In the genomic region with DNA sequence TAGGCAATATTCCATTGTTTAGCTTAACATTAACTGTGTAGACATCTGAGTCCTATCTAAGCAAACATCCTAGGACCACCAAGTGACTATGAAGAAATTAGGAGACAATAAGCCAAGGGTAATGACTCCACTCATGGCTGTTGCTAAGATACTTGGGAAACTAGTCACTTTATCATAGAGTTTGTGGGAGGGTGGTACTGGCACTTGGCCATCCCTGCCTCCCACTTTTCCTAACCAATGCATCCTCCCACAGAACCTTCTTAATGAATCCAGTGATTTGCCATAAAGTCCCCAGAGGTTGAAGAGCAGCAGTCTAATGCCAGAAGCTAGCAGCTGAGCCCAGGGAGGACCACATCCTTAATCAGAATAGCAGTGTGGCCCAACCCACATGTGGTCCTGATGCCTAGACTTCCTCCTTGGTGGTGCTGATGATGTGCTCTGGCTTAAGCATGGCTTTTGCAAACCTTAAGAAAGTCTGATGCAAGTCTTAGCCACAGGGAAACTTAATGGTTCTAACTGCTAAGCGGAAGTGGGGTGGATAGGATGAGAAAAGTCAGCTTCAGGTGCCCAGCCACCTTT, we compare ENCODE assay signal across 19 mouse cellular contexts. TPM values are rescaled to one million over a fixed set of nuclear protein-coding genes. Genes with fewer than 3 reads are reported as not detected.
DNase-seq lines count a peak whose midpoint lies in the region; ATAC-seq lines count a peak whose summit lies in the region.
"Had no signal": no experiment of that assay in that cellular context is flagged by ENCODE, and none has a peak within 500 bp of the region (broad histone marks: within the 10 kb centered on the region; RNA-seq: fewer than 3 reads in every experiment).

No protein-coding gene starts in this region.

- peak; percentile 22 to 59 for DNase-seq in layer of hippocampus, adult 18-20 months (ENCODE audit: low spot score in 2 of 2)
- no peak for DNase-seq in layer of hippocampus, postnatal 14 days (ENCODE audit: low spot score in 2 of 2)
- peak; percentile 27 for DNase-seq in telencephalon, adult 2 months (ENCODE audit: low read depth, low spot score)
- DNase-seq in right cerebral cortex, postnatal 36 days (ENCODE audit: low spot score in 2 of 2) = no peak
- no peak for DNase-seq in spleen, postnatal 14 days (ENCODE audit: low spot score in 2 of 2)
- DNase-seq: cerebellum, adult 11 months; cerebellum, adult 8-10 months; cerebellum, postnatal 14 days; heart, postnatal 4 days had no signal

- peak; percentile 29 for ATAC-seq in common myeloid progenitor, adult 5-6 weeks (replicated peaks; ENCODE audit: low read depth, poor library complexity, severe bottlenecking)
- peak; percentile 74 for ATAC-seq in megakaryocyte, adult 5-6 weeks (ENCODE audit: poor library complexity, severe bottlenecking)
- ATAC-seq: forebrain, embryonic 16.5 days; hindbrain, postnatal 0 days had no signal

RNA-seq across cellular contexts. Expression of a gene that starts 7.0 kb away (rescaled TPM):
- total RNA-seq in layer of hippocampus, adult 18-20 months (2021) = not detected
- not detected for total RNA-seq in layer of hippocampus, postnatal 14 days (2021)
- 0.91 TPM in 1 of 2 replicates, not detected in the other for total RNA-seq in common myeloid progenitor, adult 5-6 weeks (2017)
- total RNA-seq in megakaryocyte, adult 5-6 weeks (2015) = 0.34 TPM in 1 of 2 replicates, not detected in the other
- 0.51 TPM in 1 of 2 replicates, not detected in the other for total RNA-seq in megakaryocyte, adult 5-6 weeks (2017)
- total RNA-seq: adrenal gland, adult 8-10 months; adrenal gland, postnatal 36 days; ES-E14; gastrocnemius, adult 18-20 months; gastrocnemius, postnatal 25 days; heart, adult 18-20 months; hindbrain, postnatal 0 days had no signal

RNA-seq across cellular contexts. Expression of a gene that starts 27.2 kb away (rescaled TPM):
- total RNA-seq in layer of hippocampus, adult 18-20 months (2021) = not detected
- total RNA-seq in layer of hippocampus, postnatal 14 days (2021) = not detected
- total RNA-seq in common myeloid progenitor, adult 5-6 weeks (2017) = 1.7 and 4.2 TPM in 2 replicates
- total RNA-seq in megakaryocyte, adult 5-6 weeks (2015) = 1.7 TPM in 2 replicates
- total RNA-seq in megakaryocyte, adult 5-6 weeks (2017) = 1.1 and 2.1 TPM in 2 replicates

RNA-seq across cellular contexts. Expression of a gene that starts 42.8 kb away (rescaled TPM):
- total RNA-seq in layer of hippocampus, adult 18-20 months (2021) = not detected
- not detected for total RNA-seq in layer of hippocampus, postnatal 14 days (2021)
- total RNA-seq in common myeloid progenitor, adult 5-6 weeks (2017) = 0.64 TPM in 1 of 2 replicates, not detected in the other
- total RNA-seq in megakaryocyte, adult 5-6 weeks (2015) = 0.16 and 0.39 TPM in 2 replicates
- total RNA-seq in megakaryocyte, adult 5-6 weeks (2017) = 0.22 and 0.65 TPM in 2 replicates
- total RNA-seq: adrenal gland, adult 8-10 months; adrenal gland, postnatal 36 days; ES-E14; gastrocnemius, adult 18-20 months; gastrocnemius, postnatal 25 days; heart, adult 18-20 months; heart, postnatal 4 days; hindbrain, postnatal 0 days had no signal

Comparison
In these comparisons a context has a peak if more than half of its experiments do, and no peak if none do; other contexts are left out.
1. DNase-seq: peak in layer of hippocampus, adult 18-20 months (2 of 2) and telencephalon, adult 2 months (single experiment); none in layer of hippocampus, postnatal 14 days (0 of 2), right cerebral cortex, postnatal 36 days (0 of 2) and spleen, postnatal 14 days (0 of 2).